Mouse (Mus musculus) 416B (cell line): ENCODE results near the gene Tcn2.
"Not testable (repeated sequence)": the region's sequence is repeated elsewhere in the genome, so short reads cannot be mapped to it uniquely, and the experiment has no call there.

Source experiments
- DNase-seq: peaks from one replicate; pipeline ENCODE4 v3.0.0; 2011; ENCODE audit warnings: low read depth

The Tcn2 gene

GRCm38 (mm10) chr11:3931511-3932211, at the start of gene Tcn2:
TSS of gene Tcn2 (minus strand) at chr11:3932159.
- peak; percentile 90 for DNase-seq

GRCm38 (mm10) chr11:3981536-3981935, 49.6 kb upstream of the Tcn2 start:
- no peak for DNase-seq

DNA sequence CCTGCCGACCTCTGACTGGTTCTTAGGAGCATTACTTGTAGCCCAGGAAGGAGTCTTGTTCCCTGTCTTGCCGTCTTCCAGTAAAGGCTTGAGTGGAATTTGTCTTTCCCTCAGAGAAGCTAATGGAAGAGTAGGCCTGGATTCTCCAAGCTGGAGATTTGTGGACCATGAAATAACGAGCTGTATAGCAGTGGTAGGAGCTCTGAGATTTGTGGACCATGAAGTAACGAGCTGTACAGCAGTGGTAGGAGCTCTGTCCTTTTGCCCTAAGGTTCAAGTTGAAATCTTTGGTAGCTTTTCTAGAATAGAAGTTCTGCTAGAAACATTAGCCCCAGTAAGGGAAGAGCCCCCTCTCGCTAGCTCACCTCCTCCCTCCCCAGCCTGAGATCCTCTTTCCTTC, 46.5 kb upstream of the Tcn2 start:
- DNase-seq: no peak

GRCm38 (mm10) chr11:3976678-3977077, 44.7 kb upstream of the Tcn2 start, which contains the start of gene 4930556J24Rik:
TSS of gene 4930556J24Rik (minus strand) at chr11:3976778.
- no peak for DNase-seq

GRCm38 (mm10) chr11:3974311-3974710, 42.4 kb upstream of the Tcn2 start:
- DNase-seq: no peak

DNA sequence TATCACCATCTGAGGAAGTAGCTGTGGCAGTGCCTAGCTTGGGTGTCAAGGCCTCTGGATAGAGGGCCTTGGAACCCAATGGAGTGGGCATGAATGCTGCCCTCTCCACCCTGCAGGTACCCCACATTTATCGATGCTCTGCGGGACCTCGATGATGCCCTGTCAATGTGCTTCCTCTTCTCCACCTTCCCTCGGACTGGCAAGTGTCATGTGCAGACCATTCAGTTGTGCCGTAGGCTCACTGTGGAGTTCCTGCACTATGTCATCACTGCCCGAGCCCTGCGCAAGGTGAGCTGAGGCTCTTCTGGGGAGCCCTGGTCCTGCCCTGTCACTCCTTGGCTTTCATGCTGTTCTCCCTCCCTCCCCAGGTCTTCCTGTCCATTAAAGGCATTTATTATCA, 41.1 kb upstream of the Tcn2 start:
- no peak for DNase-seq

GRCm38 (mm10) chr11:3970361-3970760, 38.4 kb upstream of the Tcn2 start:
- no peak for DNase-seq

GRCm38 (mm10) chr11:3969837-3970236, 37.9 kb upstream of the Tcn2 start:
- DNase-seq: peak; percentile 37

DNA sequence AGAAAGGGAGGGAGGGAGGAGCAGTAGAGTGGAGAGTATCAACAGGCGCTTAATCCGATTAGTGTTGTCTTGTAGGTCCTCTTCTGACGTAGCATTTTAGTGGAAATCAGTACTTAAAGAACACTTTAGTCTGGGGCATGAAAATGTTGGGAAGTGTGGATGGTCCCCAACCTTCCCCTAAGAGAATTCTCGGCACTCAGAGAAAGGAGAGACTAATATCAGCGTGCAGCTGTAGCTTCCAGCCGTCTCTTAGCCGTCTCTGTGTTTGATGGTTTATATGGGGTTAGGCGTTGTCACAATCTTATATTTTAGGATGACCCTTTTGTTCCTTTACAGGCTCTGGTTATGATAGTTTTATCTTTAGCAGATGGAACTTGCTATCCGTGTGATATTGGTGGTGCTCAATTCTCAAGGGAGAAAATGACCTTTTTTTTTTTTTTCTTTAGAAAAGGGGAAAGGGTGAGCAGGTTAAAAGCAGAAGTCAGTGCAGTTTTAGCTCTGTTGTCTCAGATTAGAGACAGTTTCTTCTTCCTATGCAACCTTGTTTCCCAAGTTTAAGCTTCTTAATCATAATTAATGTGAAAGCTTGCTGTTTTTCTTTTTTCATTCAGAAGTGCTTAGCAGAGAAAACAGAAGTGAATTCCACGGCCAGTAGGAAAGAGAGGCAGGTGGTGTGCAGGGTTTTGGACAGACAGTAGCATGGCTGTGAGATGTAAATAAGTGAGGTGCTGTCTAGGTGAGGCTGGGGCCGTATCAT, 32.6 kb upstream of the Tcn2 start:
- DNase-seq: no peak

DNA sequence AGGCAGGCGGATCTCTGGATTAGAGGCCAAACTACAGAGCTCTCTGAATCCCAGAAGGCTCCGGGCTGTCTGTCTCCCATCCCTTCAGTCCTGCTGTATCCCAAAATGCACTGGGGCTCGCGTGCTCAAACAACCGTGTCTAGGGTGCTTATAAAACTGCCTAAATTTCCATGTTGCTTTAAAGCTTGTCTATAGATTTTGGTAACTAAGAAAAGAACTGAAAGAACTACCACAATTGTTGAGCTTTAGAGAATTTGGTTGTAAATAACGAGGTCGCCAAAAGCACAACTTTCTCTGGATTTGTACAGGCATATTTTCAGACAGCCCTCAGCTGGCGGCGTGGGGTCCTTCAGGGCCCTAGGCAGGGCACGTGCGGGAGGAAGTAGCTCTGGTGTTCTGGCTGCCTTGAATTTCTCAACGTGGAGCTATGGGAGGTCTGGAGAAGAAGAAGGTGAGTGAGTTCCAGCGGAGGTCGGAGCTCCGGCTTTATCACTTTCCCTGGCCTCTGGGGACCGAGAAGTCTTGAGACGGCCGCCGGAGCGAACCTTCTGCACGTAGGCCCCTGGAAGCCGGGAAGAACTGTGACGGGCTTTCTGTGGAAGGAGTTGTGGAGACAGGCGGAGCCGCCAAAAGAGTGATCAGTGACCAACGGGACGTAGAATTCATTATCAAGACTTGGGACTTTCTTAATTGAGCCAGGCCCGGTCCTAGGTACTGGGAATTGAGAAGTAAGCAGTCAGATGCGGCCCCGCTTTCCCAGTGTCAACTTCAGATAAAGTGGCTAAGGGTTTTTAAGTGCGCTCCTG, 31.9 kb upstream of the Tcn2 start, which contains the start of gene Pes1:
TSS of gene Pes1 (plus strand) at position 366 of the 806 bp plus-strand sequence.
- DNase-seq: peak; percentile 95

- DNase-seq: no peak
These were observed 31.2 kb upstream of the Tcn2 start for GRCm38 (mm10) chr11:3963155-3963554.

DNA sequence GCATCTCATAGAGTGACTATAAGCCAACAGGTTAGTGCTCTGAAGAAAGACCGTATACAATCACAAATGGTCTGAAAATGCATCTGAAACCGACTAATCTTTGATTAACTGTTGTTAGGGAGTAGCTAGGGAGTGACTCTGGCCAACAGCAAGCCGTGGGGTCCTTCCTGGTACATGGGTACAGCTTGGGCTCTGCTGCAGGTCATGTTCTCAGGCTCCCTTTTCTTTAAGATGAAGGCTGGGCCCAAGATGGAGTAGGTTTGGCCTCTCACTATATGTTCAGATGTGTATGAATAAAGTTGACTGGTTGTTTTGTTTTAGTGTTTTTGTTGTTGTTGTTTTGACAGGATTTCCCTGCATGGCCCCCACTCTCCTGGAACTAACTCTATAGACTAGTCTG, 29.8 kb upstream of the Tcn2 start:
- DNase-seq: no peak

GRCm38 (mm10) chr11:3960901-3961300, 28.9 kb upstream of the Tcn2 start:
- DNase-seq: peak; percentile 37

- not testable (repeated sequence) for DNase-seq
These were observed 23.4 kb upstream of the Tcn2 start for GRCm38 (mm10) chr11:3955371-3955770.

DNA sequence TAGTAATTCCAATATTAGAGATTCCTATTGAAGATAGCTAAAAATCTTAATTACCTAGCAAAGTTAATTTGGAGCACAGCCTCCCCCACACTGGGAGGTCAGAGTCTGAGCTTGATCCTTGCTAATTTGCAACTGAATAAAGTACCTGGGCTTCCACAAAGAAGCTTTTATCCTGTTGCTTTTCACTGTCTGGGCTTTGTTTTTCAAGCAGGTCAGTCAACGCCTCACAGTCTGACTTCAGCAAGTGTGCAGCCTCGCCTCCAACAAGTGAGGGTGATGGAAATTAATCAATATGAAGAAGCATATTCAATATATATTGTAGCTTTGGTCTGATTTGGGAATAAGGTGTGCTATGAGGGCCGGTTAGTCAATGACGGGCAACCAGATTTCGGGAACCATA, 22.9 kb upstream of the Tcn2 start:
- DNase-seq: not testable (repeated sequence)

GRCm38 (mm10) chr11:3946386-3946785, 14.4 kb upstream of the Tcn2 start:
- no peak for DNase-seq

GRCm38 (mm10) chr11:3941371-3941770, 9.4 kb upstream of the Tcn2 start:
- DNase-seq: no peak

DNA sequence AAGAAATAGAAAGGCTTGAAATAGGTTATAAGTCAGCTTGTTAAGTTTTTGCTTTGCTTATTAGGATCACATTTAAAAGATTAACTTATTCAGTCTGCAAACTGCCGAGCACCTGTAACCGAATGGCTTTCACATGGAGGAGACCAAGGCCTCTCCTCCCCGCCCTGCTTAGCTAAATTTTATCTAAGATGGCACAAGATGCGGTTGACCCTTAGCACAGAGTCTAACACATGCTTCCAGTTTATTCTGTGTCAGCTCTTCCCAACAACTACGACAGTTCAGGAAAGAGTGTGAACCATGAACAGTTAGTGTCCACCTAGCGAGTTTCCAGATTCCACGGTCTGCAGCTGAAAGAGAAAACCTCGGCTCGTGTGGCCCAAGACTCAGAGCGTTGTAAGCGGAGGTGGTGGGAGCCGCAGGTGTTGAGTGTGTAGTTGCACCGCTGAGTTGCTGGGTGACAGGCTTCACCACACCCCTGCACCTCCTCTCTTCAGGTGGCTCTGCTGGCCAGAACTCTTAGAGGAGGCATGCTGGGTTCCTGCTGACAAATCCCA, 5.4 kb upstream of the Tcn2 start:
- DNase-seq: no peak

DNA sequence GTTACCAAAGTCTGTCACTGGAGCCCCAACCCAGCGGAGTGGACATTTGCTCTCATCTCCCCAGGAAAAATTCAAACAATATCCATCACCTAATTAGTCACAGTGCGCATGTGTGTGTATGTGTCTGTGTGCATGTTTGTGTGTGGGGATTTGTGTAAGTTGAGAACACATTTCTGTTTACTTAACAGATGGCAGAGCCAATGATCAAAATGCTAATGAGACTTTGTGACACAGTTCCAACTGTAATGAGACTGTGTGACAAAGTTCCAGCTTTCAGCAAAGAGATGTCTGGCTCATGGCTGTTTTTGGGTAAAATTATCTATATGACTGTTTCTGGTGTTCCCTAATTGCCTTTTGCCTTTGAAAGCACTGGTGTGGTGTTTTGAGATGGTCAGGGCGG, 4.4 kb upstream of the Tcn2 start:
- DNase-seq: no peak

GRCm38 (mm10) chr11:3935135-3935534, 3.2 kb upstream of the Tcn2 start:
- no peak for DNase-seq

DNA sequence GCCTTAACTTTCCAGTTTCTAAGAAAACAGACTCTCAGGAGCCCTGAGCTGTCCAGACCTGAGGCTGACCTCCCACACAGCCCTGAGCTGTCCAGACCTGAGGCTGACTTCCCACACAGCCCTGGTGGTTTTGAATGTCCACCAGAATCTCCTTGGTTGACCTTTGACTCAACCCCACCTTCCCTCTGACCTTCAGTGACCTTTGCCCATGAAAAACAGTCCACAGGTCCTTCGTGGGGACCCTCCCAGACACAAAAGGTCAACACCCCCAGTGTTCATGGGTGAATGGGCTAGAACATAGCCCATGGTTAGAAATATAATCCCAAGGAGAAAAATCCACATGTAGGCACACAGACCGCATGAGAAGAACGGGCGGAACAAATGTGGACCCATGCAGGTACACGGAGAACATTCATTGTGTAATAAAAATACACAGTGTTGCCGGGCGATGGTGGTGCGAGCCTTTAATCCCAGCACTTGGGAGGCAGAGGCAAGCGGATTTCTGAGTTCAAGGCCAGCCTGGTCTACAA, 1.9 kb upstream of the Tcn2 start:
- DNase-seq: no peak

DNA sequence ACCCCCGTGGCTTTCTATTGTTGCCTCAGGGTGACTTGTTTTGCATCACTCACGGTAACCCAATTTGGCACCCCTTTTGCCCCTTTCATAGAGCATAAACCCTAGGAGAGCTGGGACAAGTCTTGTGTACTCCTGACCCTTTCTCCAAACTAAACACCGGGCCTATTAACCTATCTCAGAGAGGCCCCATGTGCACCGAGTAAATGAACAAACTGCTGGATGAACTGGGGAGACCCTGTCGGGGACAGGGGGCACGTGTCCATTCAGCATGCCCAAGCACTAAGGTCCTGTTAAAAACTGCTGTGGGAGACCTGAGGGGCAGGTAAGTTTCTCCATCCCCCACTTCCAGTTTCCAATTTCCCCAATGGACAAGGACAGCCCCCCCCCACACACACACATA, 1.0 kb downstream of the Tcn2 start:
- no peak for DNase-seq
